Mouse (Mus musculus): Measurements from ENCODE around the gene Psmd14.

Gene Psmd14

GRCm38 (mm10) chr2:61711108-61712040 is at the start of gene Psmd14:
Gene Psmd14 (plus strand): TSS chr2:61711694.
- no peaks in the 10 kb centered on the region for H3K36me3 ChIP-seq (ENCODE audit: control insufficient read depth, insufficient read depth, low read length, poor library complexity, severe bottlenecking)
- peak; percentile 87 for DNase-seq (ENCODE audit: low read depth, low spot score)
- H3K27me3 ChIP-seq (ENCODE audit: control insufficient read depth, insufficient read depth, low read length, poor library complexity, severe bottlenecking), result no peaks in the 10 kb centered on the region

DNA sequence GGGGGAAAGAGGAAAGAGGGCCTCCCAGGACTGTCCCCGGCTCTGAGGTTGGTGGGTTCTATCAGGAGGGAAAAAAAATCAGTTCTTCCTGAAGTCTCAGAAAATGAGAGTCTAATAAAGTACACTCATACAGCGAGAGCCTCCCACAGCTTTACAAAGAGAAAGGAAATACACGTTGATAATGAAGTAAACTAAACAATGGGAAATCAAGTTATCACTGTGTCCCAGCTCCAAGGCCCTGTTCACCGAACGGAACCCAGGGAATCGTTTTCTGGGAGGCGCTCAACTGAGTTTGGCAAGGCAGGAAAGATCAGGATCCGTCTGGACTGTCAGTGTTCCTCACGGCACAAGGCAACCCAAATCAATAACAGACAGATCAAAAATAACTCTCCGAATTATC is 48.7 kb upstream of the Psmd14 start:
- DNase-seq (ENCODE audit: low read depth, low spot score), result no peak
- no peaks in the 10 kb centered on the region for H3K27me3 ChIP-seq (ENCODE audit: control insufficient read depth, insufficient read depth, low read length, poor library complexity, severe bottlenecking)
- H3K36me3 ChIP-seq (ENCODE audit: control insufficient read depth, insufficient read depth, low read length, poor library complexity, severe bottlenecking), result 0 out of 2 replicates have a peak, but pooled peaks cover 2% of the 10 kb centered on the region

DNA sequence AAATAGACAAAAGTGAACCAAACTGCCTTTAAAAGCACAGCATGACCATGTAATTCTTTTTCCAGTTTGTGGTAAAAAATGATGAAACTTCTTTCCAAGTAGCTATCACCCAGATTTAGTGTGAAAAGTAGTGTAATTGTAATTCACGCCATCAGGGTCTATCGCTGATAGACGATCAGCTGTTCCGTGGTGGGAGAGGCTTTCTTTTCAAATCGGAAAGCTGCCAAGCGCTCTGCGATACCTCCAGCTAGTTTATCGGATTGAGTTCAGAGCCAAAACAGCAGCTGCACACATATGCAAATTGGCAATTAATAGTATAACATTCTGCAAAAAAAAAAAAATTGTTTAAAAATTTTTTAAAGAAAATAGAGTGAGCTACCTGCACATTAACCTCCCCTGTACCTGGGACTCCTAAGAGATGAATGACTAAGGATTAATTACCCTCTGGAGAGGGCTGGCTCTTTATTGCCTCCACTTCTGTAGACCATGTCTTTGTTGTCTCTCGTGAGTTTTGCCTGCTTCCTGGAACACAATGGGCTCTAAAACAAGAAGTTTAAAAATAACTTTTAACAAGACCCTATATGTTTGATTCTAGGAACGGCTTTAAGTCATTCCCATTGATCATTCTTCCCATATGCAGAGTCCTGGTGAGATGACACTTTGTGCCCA is 47.8 kb upstream of the Psmd14 start:
- Histone ChIP-seq H3K27me3 (ENCODE audit: control insufficient read depth, insufficient read depth, low read length, poor library complexity, severe bottlenecking) (no peaks in the 10 kb centered on the region), H3K36me3 (ENCODE audit: control insufficient read depth, insufficient read depth, low read length, poor library complexity, severe bottlenecking) (no peaks in the 10 kb centered on the region)
- no peak for DNase-seq (ENCODE audit: low read depth, low spot score)

DNA sequence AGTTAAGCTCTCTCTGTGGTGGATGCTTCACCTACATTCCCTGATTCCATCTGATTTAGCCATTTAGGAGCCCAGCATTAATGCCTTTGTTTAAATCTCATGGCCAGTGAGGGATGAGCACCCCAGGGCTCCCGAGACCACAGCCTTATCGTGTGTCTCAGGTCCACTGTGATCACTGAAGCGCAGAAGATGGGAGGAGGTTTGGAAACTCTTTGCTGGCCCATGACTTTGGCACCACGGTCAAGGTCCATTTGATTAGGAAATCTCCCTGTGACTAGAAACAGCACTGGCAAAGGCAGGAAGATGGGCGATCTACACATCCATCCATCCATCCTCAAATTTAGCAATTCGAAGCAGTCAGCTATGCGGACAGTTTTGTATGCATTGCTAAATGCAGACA is 44.1 kb upstream of the Psmd14 start:
- Histone ChIP-seq H3K27me3 (ENCODE audit: control insufficient read depth, insufficient read depth, low read length, poor library complexity, severe bottlenecking) (no peaks in the 10 kb centered on the region), H3K36me3 (ENCODE audit: control insufficient read depth, insufficient read depth, low read length, poor library complexity, severe bottlenecking) (no peaks in the 10 kb centered on the region)
- no peak for DNase-seq (ENCODE audit: low read depth, low spot score)

DNA sequence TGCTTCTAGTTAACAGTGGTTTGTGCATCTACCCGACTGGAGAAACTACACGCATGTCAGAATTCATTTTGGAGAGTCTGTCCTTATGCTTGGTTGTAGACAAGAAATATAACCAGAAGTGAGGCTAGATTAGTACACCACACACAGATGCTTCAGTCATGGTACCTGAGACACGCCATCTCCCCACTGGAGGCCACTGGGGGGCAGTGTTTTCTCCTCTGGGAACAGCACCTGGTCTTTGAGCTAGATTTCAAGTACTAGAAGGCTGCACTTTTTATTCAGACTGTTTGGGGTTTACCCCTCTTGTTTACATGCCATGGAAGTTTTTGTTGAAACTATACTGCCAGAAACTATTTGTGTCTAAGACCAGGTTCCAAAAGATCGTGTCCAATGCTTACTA is 43.2 kb upstream of the Psmd14 start:
- DNase-seq (ENCODE audit: low read depth, low spot score), result peak; percentile 71
- no peaks in the 10 kb centered on the region for H3K36me3 ChIP-seq (ENCODE audit: control insufficient read depth, insufficient read depth, low read length, poor library complexity, severe bottlenecking)
- H3K27me3 ChIP-seq (ENCODE audit: control insufficient read depth, insufficient read depth, low read length, poor library complexity, severe bottlenecking), result no peaks in the 10 kb centered on the region

GRCm38 (mm10) chr2:61674555-61674954 is 36.9 kb upstream of the Psmd14 start:
- no peaks in the 10 kb centered on the region for H3K27me3 ChIP-seq (ENCODE audit: control insufficient read depth, insufficient read depth, low read length, poor library complexity, severe bottlenecking)
- no peak for DNase-seq (ENCODE audit: low read depth, low spot score)
- no peaks in the 10 kb centered on the region for H3K36me3 ChIP-seq (ENCODE audit: control insufficient read depth, insufficient read depth, low read length, poor library complexity, severe bottlenecking)

DNA sequence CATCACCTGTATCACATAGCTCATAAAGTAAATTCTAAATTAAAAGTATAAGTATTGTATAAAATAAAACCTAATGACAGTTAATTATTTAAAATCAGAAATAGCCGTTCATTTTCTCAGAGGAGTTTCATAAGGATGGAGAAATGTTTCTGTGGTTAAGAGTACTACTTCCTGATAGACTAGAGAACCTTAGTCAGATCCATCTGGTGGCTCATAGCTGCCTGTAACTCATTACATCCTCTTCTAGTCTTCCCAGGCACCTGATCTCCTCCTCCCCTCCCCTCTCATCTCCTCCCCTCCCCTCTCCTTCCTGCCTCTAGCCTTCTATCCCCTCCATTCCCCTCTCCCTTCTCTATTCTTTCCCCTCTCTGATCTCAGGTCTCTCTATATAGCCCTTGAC is 29.9 kb upstream of the Psmd14 start:
- Histone ChIP-seq H3K27me3 (ENCODE audit: control insufficient read depth, insufficient read depth, low read length, poor library complexity, severe bottlenecking) (no peaks in the 10 kb centered on the region), H3K36me3 (ENCODE audit: control insufficient read depth, insufficient read depth, low read length, poor library complexity, severe bottlenecking) (no peaks in the 10 kb centered on the region)
- no peak for DNase-seq (ENCODE audit: low read depth, low spot score)

DNA sequence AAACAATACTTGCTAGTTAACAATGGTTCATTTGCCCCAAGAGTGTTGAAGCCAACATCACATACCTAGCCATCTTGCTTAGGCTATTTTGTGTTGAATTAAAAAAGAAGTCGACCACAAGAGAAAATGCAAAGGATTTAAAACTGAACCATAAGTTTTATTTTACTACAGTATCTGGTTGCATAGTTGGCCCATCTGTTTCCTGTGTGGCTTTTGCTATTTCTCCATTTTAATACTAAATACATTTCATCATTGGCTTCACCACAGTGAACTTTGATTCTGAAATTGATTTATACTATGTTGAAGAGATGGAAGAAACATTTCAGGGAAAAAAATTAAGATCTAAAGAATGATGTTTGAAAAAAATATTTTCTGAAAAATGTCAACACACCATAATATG is 25.0 kb upstream of the Psmd14 start:
- no peaks in the 10 kb centered on the region for H3K36me3 ChIP-seq (ENCODE audit: control insufficient read depth, insufficient read depth, low read length, poor library complexity, severe bottlenecking)
- DNase-seq (ENCODE audit: low read depth, low spot score), result no peak
- no peaks in the 10 kb centered on the region for H3K27me3 ChIP-seq (ENCODE audit: control insufficient read depth, insufficient read depth, low read length, poor library complexity, severe bottlenecking)

DNA sequence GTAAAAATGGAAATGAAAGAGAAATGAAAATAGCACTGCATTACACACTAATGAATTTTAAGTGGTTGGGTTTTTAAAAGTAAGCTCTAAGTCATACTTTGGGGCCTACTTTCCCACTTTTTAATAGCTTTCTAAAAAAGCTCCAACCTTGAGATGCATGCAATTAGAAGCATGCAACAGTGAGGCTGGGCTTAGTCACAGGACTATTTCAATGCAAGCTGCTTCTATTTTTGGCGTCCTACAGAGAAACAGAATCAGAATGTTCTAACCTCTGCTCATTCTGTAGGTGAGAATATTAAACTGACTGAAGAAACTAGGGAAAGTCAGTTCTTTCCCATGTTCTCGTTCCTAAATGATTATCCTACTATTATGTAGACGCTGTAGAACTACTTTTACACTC is 22.4 kb upstream of the Psmd14 start:
- Histone ChIP-seq H3K36me3 (ENCODE audit: control insufficient read depth, insufficient read depth, low read length, poor library complexity, severe bottlenecking) (no peaks in the 10 kb centered on the region), H3K27me3 (ENCODE audit: control insufficient read depth, insufficient read depth, low read length, poor library complexity, severe bottlenecking) (no peaks in the 10 kb centered on the region)
- DNase-seq (ENCODE audit: low read depth, low spot score), result no peak

DNA sequence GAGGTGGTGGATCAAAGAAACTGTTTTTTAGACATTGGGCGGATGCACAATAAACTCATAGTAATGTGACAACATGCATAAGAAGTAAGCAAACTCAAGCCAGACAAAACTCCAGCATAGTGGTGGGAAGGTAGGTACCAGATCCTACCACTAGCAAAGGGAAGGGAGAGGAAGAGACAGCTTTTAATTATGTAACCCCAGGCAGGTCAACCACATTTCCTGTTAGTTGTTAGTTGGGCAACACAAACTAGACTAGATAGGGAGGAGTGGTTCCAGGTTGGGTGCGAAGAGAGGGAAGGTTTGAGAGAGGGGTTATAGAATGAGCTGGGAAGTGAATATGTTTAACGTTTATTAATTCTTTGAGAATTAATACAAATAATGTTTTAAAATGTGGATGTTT is 1.9 kb upstream of the Psmd14 start:
- Histone ChIP-seq H3K27me3 (ENCODE audit: control insufficient read depth, insufficient read depth, low read length, poor library complexity, severe bottlenecking) (no peaks in the 10 kb centered on the region), H3K36me3 (ENCODE audit: control insufficient read depth, insufficient read depth, low read length, poor library complexity, severe bottlenecking) (no peaks in the 10 kb centered on the region)
- DNase-seq (ENCODE audit: low read depth, low spot score), result no peak

- DNase-seq (ENCODE audit: low read depth, low spot score), result peak; percentile 49
- H3K36me3 ChIP-seq (ENCODE audit: control insufficient read depth, insufficient read depth, low read length, poor library complexity, severe bottlenecking), result no peaks in the 10 kb centered on the region
- H3K27me3 ChIP-seq (ENCODE audit: control insufficient read depth, insufficient read depth, low read length, poor library complexity, severe bottlenecking), result no peaks in the 10 kb centered on the region
Measured at GRCm38 (mm10) chr2:61712526-61712925, 1.0 kb downstream of the Psmd14 start.

- 0 out of 2 replicates have a peak, but pooled peaks cover 2% of the 10 kb centered on the region for H3K36me3 ChIP-seq (ENCODE audit: control insufficient read depth, insufficient read depth, low read length, poor library complexity, severe bottlenecking)
- no peaks in the 10 kb centered on the region for H3K27me3 ChIP-seq (ENCODE audit: control insufficient read depth, insufficient read depth, low read length, poor library complexity, severe bottlenecking)
- DNase-seq (ENCODE audit: low read depth, low spot score), result no peak
Measured at GRCm38 (mm10) chr2:61722401-61722982, 11.0 kb downstream of the Psmd14 start.

DNA sequence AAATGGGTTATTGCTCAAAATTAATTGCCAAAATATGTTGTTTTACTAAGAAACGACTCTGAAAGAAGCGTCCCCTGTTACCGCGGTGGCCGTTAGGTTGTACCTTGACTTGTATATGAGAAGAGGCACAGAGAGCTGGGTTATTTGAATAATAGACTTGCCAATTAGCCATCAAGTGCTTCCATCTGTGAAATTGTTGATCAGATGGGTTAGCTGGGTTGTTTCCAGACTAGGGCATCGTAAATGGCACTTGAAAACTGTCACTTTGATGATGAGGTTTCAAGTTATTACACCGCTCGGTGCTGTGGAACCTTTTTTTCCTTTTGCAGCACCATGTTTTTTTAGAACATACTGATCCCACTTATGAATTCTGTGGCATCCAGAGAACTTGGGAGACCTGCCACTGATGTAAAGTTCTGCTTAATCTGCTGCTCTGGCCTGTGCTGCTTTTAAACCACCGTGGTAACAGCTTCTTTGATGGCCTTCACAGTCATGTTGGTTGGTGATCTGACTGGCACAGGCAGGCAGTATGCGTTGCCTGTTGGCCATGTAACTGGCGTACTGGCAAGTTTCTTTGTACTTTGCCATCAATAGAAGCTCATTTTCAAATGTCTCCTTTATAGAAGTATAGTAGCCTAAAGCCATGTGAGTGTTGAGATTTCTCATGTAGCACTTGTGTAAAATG is 21.4 kb downstream of the Psmd14 start:
- H3K36me3 ChIP-seq (ENCODE audit: control insufficient read depth, insufficient read depth, low read length, poor library complexity, severe bottlenecking), result no peaks in the 10 kb centered on the region
- no peak for DNase-seq (ENCODE audit: low read depth, low spot score)
- H3K27me3 ChIP-seq (ENCODE audit: control insufficient read depth, insufficient read depth, low read length, poor library complexity, severe bottlenecking), result no peaks in the 10 kb centered on the region

DNA sequence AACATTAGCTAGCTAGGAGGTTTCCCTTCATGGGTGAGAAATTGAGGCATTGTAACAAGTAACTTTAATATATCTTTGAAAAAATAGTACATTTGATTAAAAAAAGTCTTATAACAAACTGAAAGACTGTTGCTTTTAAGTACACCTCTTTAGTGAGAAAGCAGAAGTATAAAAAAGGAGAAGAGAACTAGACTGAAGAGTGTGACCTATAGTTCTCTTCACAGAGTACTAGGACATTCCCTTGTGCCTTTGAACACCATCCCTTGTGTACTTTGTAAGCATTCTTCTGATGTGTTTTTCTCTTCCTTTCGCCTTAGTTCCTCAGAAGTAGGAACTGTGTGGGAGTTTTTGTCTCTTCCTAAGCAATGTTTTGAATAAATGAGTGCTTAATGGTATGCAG is 22.7 kb downstream of the Psmd14 start:
- peak; percentile 49 for DNase-seq (ENCODE audit: low read depth, low spot score)
- Histone ChIP-seq H3K36me3 (ENCODE audit: control insufficient read depth, insufficient read depth, low read length, poor library complexity, severe bottlenecking) (no peaks in the 10 kb centered on the region), H3K27me3 (ENCODE audit: control insufficient read depth, insufficient read depth, low read length, poor library complexity, severe bottlenecking) (no peaks in the 10 kb centered on the region)
